Mouse (Mus musculus) myocyte (in vitro differentiated cells): Measurements from ENCODE around the gene Tnxb. TPM values are rescaled to one million over a fixed set of nuclear protein-coding genes. Genes with fewer than 3 reads are reported as not detected.
A peak's percentile ranks its signal among the peaks of the same experiment; 100 is the strongest.

Source experiments
- H3K27me3 ChIP-seq: one replicate; pipeline ENCODE4 v1.6.1; 2011; ENCODE audit not compliant: control insufficient read depth, insufficient read depth, insufficient read length
- H3K36me3 ChIP-seq: one replicate; pipeline ENCODE4 v1.6.1; 2011; ENCODE audit not compliant: control insufficient read depth, insufficient read depth
- H3K4me2 ChIP-seq: one replicate; pipeline ENCODE4 v1.6.1; 2011; ENCODE audit warnings: low read depth, control low read depth
- H3K4me3 ChIP-seq: one replicate; pipeline ENCODE4 v1.5.1; 2011; ENCODE audit warnings: mild to moderate bottlenecking, control low read depth, moderate library complexity
- H3K79me2 ChIP-seq: one replicate; pipeline ENCODE4 v1.6.1; 2011; ENCODE audit not compliant: control insufficient read depth, insufficient read depth
- H3ac ChIP-seq: one replicate; pipeline ENCODE4 v1.6.1; 2011; ENCODE audit not compliant: control insufficient read depth, insufficient read length
- CEBPB ChIP-seq: IDR thresholded peaks from 2 replicates; pipeline ENCODE4 v1.6.1; 2011; ENCODE audit warnings: mild to moderate bottlenecking, moderate library complexity; ENCODE audit not compliant: poor library complexity, insufficient read depth, severe bottlenecking
- E2F4 ChIP-seq: IDR thresholded peaks from one replicate; pipeline ENCODE4 v1.6.1; 2011; ENCODE audit warnings: mild to moderate bottlenecking, control low read depth, moderate library complexity; ENCODE audit not compliant: insufficient read depth
- MAX ChIP-seq: IDR thresholded peaks from one replicate; pipeline ENCODE4 v1.6.1; 2011; ENCODE audit warnings: low read depth, mild to moderate bottlenecking, control low read depth
- MYOD1 ChIP-seq, 3 experiments: IDR thresholded peaks; one replicate each; pipeline ENCODE4 v1.6.1; 2011; ENCODE audit warnings: control low read depth in 2 of 3, low read depth in 2 of 3, mild to moderate bottlenecking in 2 of 3, moderate library complexity in 1 of 3; ENCODE audit not compliant: insufficient read length in 2 of 3, control insufficient read depth in 1 of 3
- MYOG ChIP-seq, 3 experiments: IDR thresholded peaks; one replicate each; pipeline ENCODE4 v1.6.1; 2011; ENCODE audit warnings: control low read depth in 2 of 3, low read depth in 2 of 3, mild to moderate bottlenecking in 2 of 3; ENCODE audit not compliant: insufficient read length in 2 of 3, control insufficient read depth in 1 of 3, insufficient read depth in 1 of 3
- POLR2A ChIP-seq: IDR thresholded peaks from one replicate; pipeline ENCODE4 v1.6.1; 2011; ENCODE audit warnings: low read depth, mild to moderate bottlenecking, control low read depth, moderate library complexity; ENCODE audit not compliant: insufficient read length
- POLR2AphosphoS2 ChIP-seq: IDR thresholded peaks from one replicate; pipeline ENCODE4 v1.6.1; 2011; ENCODE audit warnings: low read depth, control low read depth; ENCODE audit not compliant: insufficient read length
- REST ChIP-seq: IDR thresholded peaks from one replicate; pipeline ENCODE4 v1.6.1; 2011; ENCODE audit warnings: mild to moderate bottlenecking, control low read depth, moderate library complexity; ENCODE audit not compliant: insufficient read depth, insufficient read length
- SRF ChIP-seq: IDR thresholded peaks from one replicate; pipeline ENCODE4 v1.6.1; 2011; ENCODE audit warnings: low read depth; ENCODE audit not compliant: control insufficient read depth, insufficient read length
- TCF12 ChIP-seq: IDR thresholded peaks from one replicate; pipeline ENCODE4 v1.6.1; 2011; ENCODE audit warnings: mild to moderate bottlenecking, control low read depth; ENCODE audit not compliant: poor library complexity, insufficient read depth, severe bottlenecking
- TCF3 ChIP-seq: IDR thresholded peaks from one replicate; pipeline ENCODE4 v1.6.1; 2011; ENCODE audit warnings: low read depth, control low read depth; ENCODE audit not compliant: insufficient read length
- USF1 ChIP-seq: IDR thresholded peaks from one replicate; pipeline ENCODE4 v1.6.1; 2011; ENCODE audit warnings: low read depth, mild to moderate bottlenecking, control low read depth, moderate library complexity
- polyA plus RNA-seq: library from polyadenylated mRNA; unstranded; fragments of >200 nt; fragmentation: generic; extraction: Trizol; gene quantifications from one replicate; pipeline ENCODE4 v1.2.1, GENCODE M21; 2012; ENCODE audit warnings: missing spikeins

Tnxb gene
- polyA plus RNA-seq, 1 experiment: under 0.01 TPM

GRCm38 (mm10) chr17:34685120-34686110, 15.1 kb downstream of the Tnxb start:
- Histone ChIP-seq H3K36me3 (no peaks in the 10 kb centered on the region), H3K79me2 (no peaks in the 10 kb centered on the region), H3K4me2 (peak overlapping the region; percentile 6), H3K4me3 (no peak overlapping the region), H3K27me3 (peaks cover 77% of the 10 kb centered on the region), H3ac (no peak overlapping the region)
- TF ChIP-seq MAX: no peak
- TF ChIP-seq POLR2A: no peak
- no peak for TF ChIP-seq SRF
- TF ChIP-seq TCF3: no peak
- no peak for TF ChIP-seq POLR2AphosphoS2
- TF ChIP-seq MYOG (IDR thresholded peaks at IDR 0.05; ENCODE audit: control insufficient read depth in 1 of 3, insufficient read depth in 1 of 3, insufficient read length in 2 of 3, low read depth in 2 of 3): no peak
- no peak for TF ChIP-seq MYOD1 (IDR thresholded peaks at IDR 0.05; ENCODE audit: control insufficient read depth in 1 of 3, insufficient read length in 2 of 3, low read depth in 2 of 3)
- no peak for TF ChIP-seq E2F4
- no peak for TF ChIP-seq USF1
- TF ChIP-seq REST: no peak
- no peak for TF ChIP-seq CEBPB
- no peak for TF ChIP-seq TCF12

DNA sequence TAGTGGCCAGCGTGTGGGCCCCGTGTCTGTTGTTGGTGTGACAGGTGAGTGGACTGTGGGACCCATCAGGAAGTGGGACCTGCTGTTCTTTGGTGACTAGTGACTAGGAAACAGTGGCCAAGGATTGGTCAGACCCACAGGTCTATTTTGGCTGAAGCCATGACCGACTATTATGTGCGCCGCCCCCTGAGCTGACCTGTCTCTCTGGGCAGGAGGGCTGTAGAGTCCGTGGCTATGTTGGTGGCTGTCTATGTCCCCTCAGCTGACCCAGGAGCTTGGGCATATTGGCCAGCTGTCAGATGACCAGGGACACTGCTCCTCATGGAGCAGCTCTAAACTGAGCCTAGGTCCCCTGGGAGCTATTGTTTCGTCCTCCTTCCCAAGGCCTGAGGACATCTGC, 18.6 kb downstream of the Tnxb start:
- no peak for TF ChIP-seq REST
- no peak for TF ChIP-seq POLR2A
- no peak for TF ChIP-seq MYOG (IDR thresholded peaks at IDR 0.05; ENCODE audit: control insufficient read depth in 1 of 3, insufficient read depth in 1 of 3, insufficient read length in 2 of 3, low read depth in 2 of 3)
- no peak for TF ChIP-seq MYOD1 (IDR thresholded peaks at IDR 0.05; ENCODE audit: control insufficient read depth in 1 of 3, insufficient read length in 2 of 3, low read depth in 2 of 3)
- no peak for TF ChIP-seq E2F4
- no peak for TF ChIP-seq CEBPB
- TF ChIP-seq POLR2AphosphoS2: no peak
- TF ChIP-seq USF1: no peak
- no peak for TF ChIP-seq MAX
- TF ChIP-seq SRF: no peak
- TF ChIP-seq TCF3: no peak
- no peak for TF ChIP-seq TCF12
- no peak overlapping the region for H3K4me2 ChIP-seq
- H3K36me3 ChIP-seq: no peaks in the 10 kb centered on the region
- H3K27me3 ChIP-seq: peaks cover 92% of the 10 kb centered on the region
- no peak overlapping the region for H3K4me3 ChIP-seq
- H3K79me2 ChIP-seq: no peaks in the 10 kb centered on the region
- no peak overlapping the region for H3ac ChIP-seq

DNA sequence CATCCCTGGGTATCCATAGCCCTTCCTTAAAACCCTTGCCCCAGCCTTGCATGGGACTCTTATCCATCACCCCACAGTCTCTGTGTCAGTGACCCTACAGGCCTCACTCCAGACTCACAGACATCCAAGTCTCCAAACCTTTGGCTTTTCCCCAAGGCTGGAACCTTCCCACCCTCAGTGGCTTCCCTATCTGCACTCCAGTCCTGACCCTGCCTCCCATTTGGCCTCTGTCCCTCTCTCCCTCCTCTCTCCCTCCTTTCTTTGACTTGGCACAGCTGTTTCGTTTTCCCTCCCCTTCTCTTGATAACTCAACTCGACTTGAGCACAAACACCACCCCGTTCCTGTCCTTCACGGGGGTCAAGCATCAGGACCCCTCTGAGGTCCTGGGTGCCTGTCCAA, 20.1 kb downstream of the Tnxb start:
- Histone ChIP-seq H3K4me2 (no peak overlapping the region), H3K79me2 (no peaks in the 10 kb centered on the region), H3K36me3 (no peaks in the 10 kb centered on the region), H3K4me3 (no peak overlapping the region), H3K27me3 (peaks cover 89% of the 10 kb centered on the region), H3ac (no peak overlapping the region)
- TF ChIP-seq MYOD1 (IDR thresholded peaks at IDR 0.05; ENCODE audit: control insufficient read depth in 1 of 3, insufficient read length in 2 of 3, low read depth in 2 of 3) (no peak), TCF3 (no peak), SRF (no peak), POLR2AphosphoS2 (no peak), TCF12 (no peak), CEBPB (no peak), MAX (no peak), POLR2A (no peak), USF1 (no peak), REST (no peak), E2F4 (no peak)

DNA sequence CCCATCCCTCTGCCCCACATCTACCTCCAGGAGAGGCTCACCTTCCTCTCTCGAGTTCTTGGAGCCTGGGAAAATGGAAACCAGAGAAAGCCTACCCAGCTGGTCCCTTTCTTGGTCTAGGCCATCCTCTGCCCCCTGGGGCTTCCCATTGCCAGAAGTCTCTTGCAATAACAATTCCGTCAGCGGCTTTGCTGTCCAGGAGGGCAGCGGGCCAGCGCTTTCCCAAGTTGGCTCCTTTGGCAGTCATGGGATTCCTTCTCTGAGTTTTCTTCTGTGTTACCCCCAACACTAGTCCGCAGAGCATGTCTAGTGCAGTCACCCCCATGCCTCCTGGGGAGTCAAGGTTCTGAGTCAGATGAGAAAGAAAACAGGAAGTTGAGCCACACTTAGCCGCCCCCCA, 22.6 kb downstream of the Tnxb start:
- no peak overlapping the region for H3ac ChIP-seq
- no peak overlapping the region for H3K4me2 ChIP-seq
- no peak for TF ChIP-seq USF1
- no peak for TF ChIP-seq POLR2AphosphoS2
- TF ChIP-seq SRF: no peak
- no peak for TF ChIP-seq REST
- no peak for TF ChIP-seq TCF12
- no peak for TF ChIP-seq TCF3
- no peak for TF ChIP-seq POLR2A
- TF ChIP-seq MYOD1 (IDR thresholded peaks at IDR 0.05; ENCODE audit: control insufficient read depth in 1 of 3, insufficient read length in 2 of 3, low read depth in 2 of 3): no peak
- no peak for TF ChIP-seq MYOG (IDR thresholded peaks at IDR 0.05; ENCODE audit: control insufficient read depth in 1 of 3, insufficient read depth in 1 of 3, insufficient read length in 2 of 3, low read depth in 2 of 3)
- TF ChIP-seq CEBPB: no peak
- TF ChIP-seq MAX: no peak
- no peak for TF ChIP-seq E2F4
- H3K27me3 ChIP-seq: peaks cover 92% of the 10 kb centered on the region
- no peaks in the 10 kb centered on the region for H3K36me3 ChIP-seq
- no peak overlapping the region for H3K4me3 ChIP-seq
- no peaks in the 10 kb centered on the region for H3K79me2 ChIP-seq
